Mouse (Mus musculus): ENCODE measurements around the gene Pafah1b1.

DNA sequence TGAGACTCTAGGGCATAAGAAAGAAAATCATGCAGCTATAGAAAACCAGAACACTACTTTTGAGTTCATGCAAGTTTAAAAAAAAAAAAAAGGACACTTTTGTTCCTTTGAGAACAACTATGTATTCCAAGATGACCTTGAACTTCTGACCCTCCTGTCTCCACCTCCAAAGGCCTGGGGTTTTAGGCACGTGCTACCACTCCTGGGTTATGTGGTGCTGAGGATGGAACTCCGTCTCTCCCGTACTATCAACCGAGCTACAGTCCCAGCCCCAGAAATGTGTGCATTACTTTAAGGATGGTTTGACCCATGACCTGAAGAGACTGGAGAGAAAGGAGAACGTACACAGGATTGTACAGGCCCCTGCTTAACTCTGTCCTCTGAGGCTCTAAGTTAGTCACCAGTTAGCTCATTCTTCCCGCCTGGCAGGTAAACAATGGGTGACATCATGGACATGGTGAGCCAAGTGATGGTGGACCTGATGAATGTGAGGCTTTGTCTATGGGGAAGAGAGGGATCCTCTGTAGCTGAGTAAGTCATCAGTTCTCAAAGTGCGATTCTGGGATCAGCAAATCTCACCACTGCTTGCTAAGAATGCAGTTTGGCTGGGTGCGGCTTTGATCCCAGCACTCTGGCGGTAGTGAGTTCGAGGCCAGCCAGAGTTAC lies 39.6 kb upstream of the Pafah1b1 start:
- TF ChIP-seq CTCF (IDR thresholded peaks at IDR 0.05; ENCODE audit: borderline replicate concordance, insufficient read depth, low read length) (no peak), POLR2A (IDR thresholded peaks at IDR 0.05; ENCODE audit: low read depth, low read length) (no peak)

Measured in embryonic fibroblast, embryonic 13.5 days (primary cell).